Mouse (Mus musculus) spleen, adult 2 months (tissue): ENCODE results near the gene Pde1c.

Experiments
- CTCF ChIP-seq: fragments of 200-500 bp; IDR thresholded peaks from 2 replicates; pipeline ENCODE4 v1.5.1; 2011; ENCODE audit warnings: mild to moderate bottlenecking, inconsistent platforms; ENCODE audit not compliant: insufficient read depth, insufficient read length, insufficient replicate concordance; ENCODE audit errors: extremely low read depth
- POLR2A ChIP-seq: fragments of 200-500 bp; IDR thresholded peaks from 2 replicates; pipeline ENCODE4 v1.6.1; 2011; ENCODE audit warnings: low read depth, low read length, inconsistent platforms

DNA sequence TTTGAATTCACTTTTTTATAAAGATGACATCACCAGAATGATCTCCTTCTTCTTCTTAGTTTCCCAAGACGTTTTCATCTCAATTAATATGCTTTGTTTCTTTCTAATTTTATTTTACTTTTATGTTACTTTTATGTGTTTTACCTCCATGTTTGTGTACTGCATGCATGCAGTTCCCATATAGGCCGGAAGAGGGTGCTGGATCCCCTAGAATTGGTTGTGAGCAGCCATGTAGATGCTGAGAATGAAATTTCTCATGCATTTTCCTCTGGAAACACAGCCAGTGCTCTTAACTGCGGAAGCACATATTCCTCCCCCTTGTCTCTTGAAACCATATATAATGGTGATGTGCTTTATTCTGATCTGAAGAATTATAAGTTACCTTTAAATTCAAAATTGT is 110.8 kb downstream of the Pde1c start:
- TF ChIP-seq CTCF (no peak), POLR2A (no peak)
